Mouse (Mus musculus) kidney, adult 10 weeks (tissue): ENCODE results near the gene Zmynd11. TPM values are rescaled to one million over a fixed set of nuclear protein-coding genes. Genes with fewer than 3 reads are reported as not detected.

Experiments used
- polyA plus RNA-seq: library from polyadenylated mRNA; stranded (reverse); fragments of 350-450 nt; fragmentation: Illumina TruSeq; extraction: RNeasy Lipid Tissue Mini Kit (QIAGEN cat#74804); gene quantifications from one replicate; pipeline ENCODE4 v1.2.3, GENCODE M21; 2014; ENCODE audit warnings: low read depth, low replicate concordance

Zmynd11 gene
- polyA plus RNA-seq: 150 TPM

DNA sequence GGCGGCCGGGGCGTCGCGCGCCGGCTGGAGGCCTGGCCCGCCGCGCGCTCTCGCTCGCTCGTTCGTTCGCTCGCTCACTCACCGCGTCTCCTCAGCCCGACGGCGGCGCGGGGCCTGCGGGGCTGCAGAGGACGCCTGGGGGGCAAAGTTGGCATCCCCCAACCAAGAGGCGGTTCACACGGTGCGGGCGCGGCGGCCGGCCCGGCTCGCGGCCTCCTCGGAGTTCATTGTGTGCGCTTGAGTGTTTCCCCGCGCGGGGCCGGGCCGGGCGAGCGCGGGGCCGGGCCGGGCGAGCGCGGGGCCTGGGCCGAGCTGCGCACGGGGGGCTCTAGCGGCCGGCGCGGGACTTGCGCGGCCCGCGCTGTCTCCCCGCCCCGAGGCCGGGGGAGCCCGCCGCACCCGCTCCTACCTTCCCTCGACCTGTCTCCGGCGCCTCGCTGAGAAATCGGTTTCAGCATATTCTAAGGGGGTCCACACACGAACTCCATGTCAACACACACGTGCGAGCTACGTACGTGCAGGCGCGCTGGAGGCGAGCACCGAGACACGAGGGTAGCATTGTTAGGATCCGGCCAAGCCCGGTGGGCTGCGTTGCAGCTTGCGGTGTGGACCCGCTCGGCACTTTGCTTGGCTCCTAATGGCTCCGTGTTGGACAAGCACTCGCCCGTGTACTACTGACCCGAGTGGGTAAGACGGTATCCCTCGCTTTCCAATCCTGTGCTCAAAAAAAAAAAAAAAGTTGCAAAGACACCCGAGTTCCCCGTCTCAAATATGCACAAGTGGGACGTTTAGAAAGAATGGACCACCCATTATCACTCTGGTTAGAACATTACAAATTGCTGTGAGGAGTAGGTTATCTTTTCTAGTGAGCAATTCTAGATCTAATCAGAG lies at the start of gene Zmynd11:
Gene Zmynd11 (minus strand): TSS at position 685 of the 891 bp plus-strand sequence.

